Mouse (Mus musculus) hindbrain, embryonic 11.5 days (tissue): ENCODE results near the gene Colq. TPM values are rescaled to one million over a fixed set of nuclear protein-coding genes. Genes with fewer than 3 reads are reported as not detected.

ENCODE experiments used
- ATAC-seq: fragments of 200-750 bp; cut with Nextera tagmentation; 2 replicates; pipeline ENCODE4 v1.8.0; 2017; ENCODE audit warnings: mild to moderate bottlenecking, moderate TSS enrichment, moderate library complexity; ENCODE audit not compliant: low FRiP score
- DNase-seq: peaks from one replicate; pipeline ENCODE4 v3.0.0-alpha.2; 2015; ENCODE audit warnings: low spot score
- H3K27ac ChIP-seq: fragments of 300-500 bp; sonication (generic); 2 replicates; pipeline ENCODE4 v1.5.1; 2014; ENCODE audit warnings: mild to moderate bottlenecking, low read depth, low read length
- H3K27me3 ChIP-seq: fragments of 300-500 bp; sonication (generic); 2 replicates; pipeline ENCODE4 v1.6.1; 2014; ENCODE audit warnings: mild to moderate bottlenecking, low read length, moderate library complexity, mixed read lengths; ENCODE audit not compliant: control insufficient read depth, insufficient read depth
- H3K36me3 ChIP-seq: fragments of 300-500 bp; sonication (generic); 2 replicates; pipeline ENCODE4 v1.6.1; 2014; ENCODE audit warnings: mild to moderate bottlenecking, low read length, moderate library complexity, mixed read lengths; ENCODE audit not compliant: control insufficient read depth, insufficient read depth
- H3K4me1 ChIP-seq: fragments of 300-500 bp; sonication (generic); replicated peaks from 2 replicates; pipeline ENCODE4 v1.6.1; 2014; ENCODE audit warnings: low read length, mixed read lengths; ENCODE audit not compliant: control insufficient read depth, insufficient read depth
- H3K4me2 ChIP-seq: fragments of 300-500 bp; sonication (generic); replicated peaks from 2 replicates; pipeline ENCODE4 v1.6.1; 2014; ENCODE audit warnings: mild to moderate bottlenecking, low read depth, low read length
- H3K4me3 ChIP-seq: fragments of 300-500 bp; sonication (generic); 2 replicates; pipeline ENCODE4 v1.5.1; 2014; ENCODE audit warnings: low read depth, low read length
- H3K9ac ChIP-seq: fragments of 300-500 bp; sonication (generic); 2 replicates; pipeline ENCODE4 v1.6.1; 2014; ENCODE audit warnings: low read depth, low read length
- H3K9me3 ChIP-seq: fragments of 300-500 bp; sonication (generic); 2 replicates; pipeline ENCODE4 v1.6.1; 2016; ENCODE audit warnings: low read length; ENCODE audit not compliant: control insufficient read depth
- WGBS: fragments of 180-500 bp; shearing (Covaris S2); extraction: QIAGEN DNeasy Blood & Tissue Kit; methylation state at CpG from one replicate; pipeline ENCODE4 v1.1.7; 2014; 5-methylcytosine and 5-hydroxymethylcytosine counted together
- polyA plus RNA-seq: library from polyadenylated mRNA; unstranded; fragments of >200 nt; fragmentation: Nextera tagmentation; extraction: Ambion mirVana; gene quantifications from 2 replicates; pipeline ENCODE4 v1.2.1, GENCODE M21; 2014

Gene Colq
- polyA plus RNA-seq, 1 experiment from 2014 or later = not detected

GRCm38 (mm10) chr14:31583082-31583481 lies 8.1 kb downstream of the Colq start:
- Histone ChIP-seq H3K27me3 (no peaks in the 10 kb centered on the region), H3K4me1 (no peaks in the 10 kb centered on the region), H3K4me2 (no peak overlapping the region), H3K4me3 (no peak overlapping the region), H3K9ac (no peak overlapping the region), H3K27ac (no peak overlapping the region), H3K36me3 (no peaks in the 10 kb centered on the region), H3K9me3 (no peaks in the 10 kb centered on the region)
- 82% methylated on average over 8 of the region's 9 CpGs for WGBS
- no peak for ATAC-seq
- no peak for DNase-seq

GRCm38 (mm10) chr14:31577966-31578735 lies 13.0 kb downstream of the Colq start:
- H3K4me2 ChIP-seq = no peak overlapping the region
- no peak overlapping the region for H3K27ac ChIP-seq
- H3K27me3 ChIP-seq = no peaks in the 10 kb centered on the region
- H3K4me1 ChIP-seq = no peaks in the 10 kb centered on the region
- H3K9me3 ChIP-seq = no peaks in the 10 kb centered on the region
- ATAC-seq = no peak
- no peak overlapping the region for H3K4me3 ChIP-seq
- H3K9ac ChIP-seq = no peak overlapping the region
- WGBS = 75% methylated on average over 9 of the region's 9 CpGs
- no peaks in the 10 kb centered on the region for H3K36me3 ChIP-seq
- DNase-seq = no peak

- ATAC-seq (no peak), DNase-seq (no peak)
- Histone ChIP-seq H3K4me2 (no peak overlapping the region), H3K27ac (no peak overlapping the region), H3K9ac (no peak overlapping the region), H3K4me3 (no peak overlapping the region), H3K9me3 (no peaks in the 10 kb centered on the region), H3K36me3 (no peaks in the 10 kb centered on the region), H3K4me1 (no peaks in the 10 kb centered on the region), H3K27me3 (no peaks in the 10 kb centered on the region)
- 50% methylated on average over 10 of the region's 10 CpGs for WGBS
Observed at GRCm38 (mm10) chr14:31576846-31577697, 14.1 kb downstream of the Colq start.

- no peak for ATAC-seq
- WGBS = 74% methylated on average over 9 of the region's 9 CpGs
- H3K27me3 ChIP-seq = no peaks in the 10 kb centered on the region
Observed at GRCm38 (mm10) chr14:31575866-31576265, 15.3 kb downstream of the Colq start.

GRCm38 (mm10) chr14:31574903-31575665 lies 16.1 kb downstream of the Colq start:
- no peak for DNase-seq
- Histone ChIP-seq H3K4me2 (no peak overlapping the region), H3K27ac (no peak overlapping the region), H3K9me3 (no peaks in the 10 kb centered on the region), H3K4me1 (no peaks in the 10 kb centered on the region), H3K27me3 (no peaks in the 10 kb centered on the region), H3K9ac (no peak overlapping the region), H3K4me3 (no peak overlapping the region), H3K36me3 (no peaks in the 10 kb centered on the region)
- no peak for ATAC-seq
- WGBS = 93% methylated on average over 18 of the region's 18 CpGs

More at GRCm38 (mm10) chr14:31575866-31576265, 15.3 kb downstream of the Colq start:
- H3K27ac ChIP-seq = no peak overlapping the region
- no peak overlapping the region for H3K4me2 ChIP-seq
- H3K36me3 ChIP-seq = no peaks in the 10 kb centered on the region
- no peak for DNase-seq
- H3K9ac ChIP-seq = no peak overlapping the region
- H3K4me1 ChIP-seq = no peaks in the 10 kb centered on the region
- H3K9me3 ChIP-seq = no peaks in the 10 kb centered on the region
- no peak overlapping the region for H3K4me3 ChIP-seq

GRCm38 (mm10) chr14:31572561-31573175 lies 18.5 kb downstream of the Colq start:
- Histone ChIP-seq H3K9ac (no peak overlapping the region), H3K27ac (no peak overlapping the region), H3K4me2 (no peak overlapping the region), H3K4me3 (no peak overlapping the region), H3K27me3 (no peaks in the 10 kb centered on the region), H3K4me1 (no peaks in the 10 kb centered on the region), H3K36me3 (no peaks in the 10 kb centered on the region), H3K9me3 (no peaks in the 10 kb centered on the region)
- ATAC-seq (no peak), DNase-seq (no peak)
- 86% methylated on average over 9 of the region's 9 CpGs for WGBS

GRCm38 (mm10) chr14:31571419-31571818 lies 19.7 kb downstream of the Colq start:
- H3K4me1 ChIP-seq = no peaks in the 10 kb centered on the region
- no peak for DNase-seq
- no peaks in the 10 kb centered on the region for H3K9me3 ChIP-seq
- WGBS = 81% methylated on average over 5 of the region's 5 CpGs
- H3K27me3 ChIP-seq = no peaks in the 10 kb centered on the region
- no peak overlapping the region for H3K27ac ChIP-seq
- H3K9ac ChIP-seq = no peak overlapping the region
- no peak for ATAC-seq
- H3K36me3 ChIP-seq = no peaks in the 10 kb centered on the region
- no peak overlapping the region for H3K4me3 ChIP-seq
- H3K4me2 ChIP-seq = no peak overlapping the region

- Histone ChIP-seq H3K36me3 (no peaks in the 10 kb centered on the region), H3K27ac (no peak overlapping the region), H3K4me2 (no peak overlapping the region), H3K9me3 (no peaks in the 10 kb centered on the region), H3K27me3 (no peaks in the 10 kb centered on the region), H3K9ac (no peak overlapping the region), H3K4me1 (no peaks in the 10 kb centered on the region), H3K4me3 (no peak overlapping the region)
- DNase-seq = no peak
- no peak for ATAC-seq
- 86% methylated on average over 6 of the region's 6 CpGs for WGBS
Observed at GRCm38 (mm10) chr14:31570131-31570951, 20.8 kb downstream of the Colq start.
